Mouse (Mus musculus) CH12.LX (cell line): ENCODE results near the gene Nsd1. TPM values are rescaled to one million over a fixed set of nuclear protein-coding genes. Genes with fewer than 3 reads are reported as not detected.
A peak's percentile ranks its signal among the peaks of the same experiment; 100 is the strongest.

ENCODE experiments used
- DNase-seq: peaks from one replicate; pipeline ENCODE4 v3.0.0-alpha.2; 2013; ENCODE audit errors: extremely low read depth
- H3K27ac ChIP-seq: 2 replicates; pipeline ENCODE4 v1.5.1; 2012; ENCODE audit warnings: low read depth, mild to moderate bottlenecking, control low read depth, moderate library complexity; ENCODE audit not compliant: insufficient read depth
- H3K27me3 ChIP-seq: replicated peaks from 2 replicates; pipeline ENCODE3; 2012; ENCODE audit warnings: inconsistent platforms
- H3K36me3 ChIP-seq, 2 experiments: replicated peaks in 1 of 2; 2 replicates each; pipeline versions ENCODE3 to v1.6.1; 2012; ENCODE audit warnings: inconsistent platforms in 1 of 2, low read length in 1 of 2, mild to moderate bottlenecking in 1 of 2, mixed read lengths in 1 of 2, moderate library complexity in 1 of 2; ENCODE audit not compliant: control insufficient read depth in 1 of 2, insufficient read depth in 1 of 2
- H3K4me1 ChIP-seq, 2 experiments: 2 replicates each; pipeline ENCODE4 v1.6.1; 2012; ENCODE audit warnings: inconsistent platforms in 1 of 2, moderate library complexity in 1 of 2; ENCODE audit not compliant: insufficient read depth in 2 of 2, control insufficient read depth in 1 of 2
- H3K4me2 ChIP-seq: 2 replicates; pipeline ENCODE4 v1.6.1; 2012; ENCODE audit warnings: low read depth, mild to moderate bottlenecking, control low read depth; ENCODE audit not compliant: poor library complexity, insufficient read depth, severe bottlenecking
- H3K4me3 ChIP-seq, 3 experiments: fragments of 150-350 bp in 1 of 3; sonication (generic) in 1 of 3; replicated peaks in 1 of 3; 2 replicates each; pipeline versions ENCODE3 to v1.5.1; 2011 to 2012; ENCODE audit warnings: low read depth in 2 of 3, low read length in 2 of 3, mild to moderate bottlenecking in 2 of 3, moderate library complexity in 2 of 3, control low read depth in 1 of 3, improper control_type of control experiment in 1 of 3, inconsistent platforms in 1 of 3, mixed read lengths in 1 of 3; ENCODE audit not compliant: poor library complexity in 1 of 3
- H3K79me2 ChIP-seq: replicated peaks from 2 replicates; pipeline ENCODE4 v1.6.1; 2012; ENCODE audit warnings: mild to moderate bottlenecking, moderate library complexity; ENCODE audit not compliant: control insufficient read depth, poor library complexity, insufficient read depth, severe bottlenecking; ENCODE audit errors: extremely low read depth
- H3K9ac ChIP-seq: 2 replicates; pipeline ENCODE4 v1.6.1; 2012; ENCODE audit warnings: low read depth, mild to moderate bottlenecking, control low read depth, moderate library complexity; ENCODE audit not compliant: insufficient read depth
- H3K9me3 ChIP-seq: replicated peaks from 2 replicates; pipeline ENCODE3; 2012; ENCODE audit warnings: low read length, inconsistent platforms, mixed read lengths
- CHD1 ChIP-seq: IDR thresholded peaks from 2 replicates; pipeline ENCODE4 v1.6.1; 2012; ENCODE audit warnings: low read depth, low read length, improper control_type of control experiment, inconsistent platforms
- CHD2 ChIP-seq: IDR thresholded peaks from 2 replicates; pipeline ENCODE4 v1.6.1; 2011; ENCODE audit warnings: low read length, improper control_type of control experiment
- CTCF ChIP-seq, 2 experiments: IDR thresholded peaks in 1 of 2; conservative IDR thresholded peaks in 1 of 2; 2 replicates each; pipeline ENCODE4 v1.5.1; 2011 to 2012; ENCODE audit warnings: low read depth in 2 of 2, low read length in 2 of 2, improper control_type of control experiment in 1 of 2, inconsistent platforms in 1 of 2, mild to moderate bottlenecking in 1 of 2, moderate library complexity in 1 of 2
- ELF1 ChIP-seq: IDR thresholded peaks from 2 replicates; pipeline ENCODE4 v1.6.1; 2014; ENCODE audit warnings: low read depth, mild to moderate bottlenecking, inconsistent platforms, low read length, improper control_type of control experiment
- EP300 ChIP-seq: IDR thresholded peaks from 2 replicates; pipeline ENCODE4 v1.6.1; 2011; ENCODE audit warnings: low read length, improper control_type of control experiment
- ETS1 ChIP-seq: conservative IDR thresholded peaks from 2 replicates; pipeline ENCODE4 v1.6.1; 2012; ENCODE audit warnings: low read depth, mild to moderate bottlenecking, inconsistent platforms, low read length, improper control_type of control experiment, moderate library complexity
- IRF4 ChIP-seq: IDR thresholded peaks from 2 replicates; pipeline ENCODE4 v1.6.1; 2014; ENCODE audit warnings: low read depth, mild to moderate bottlenecking, inconsistent platforms, low read length, improper control_type of control experiment
- JUND ChIP-seq: conservative IDR thresholded peaks from 2 replicates; pipeline ENCODE4 v1.6.1; 2011; ENCODE audit warnings: low read depth, low read length, improper control_type of control experiment
- MAFK ChIP-seq: IDR thresholded peaks from 2 replicates; pipeline ENCODE4 v1.6.1; 2011; ENCODE audit warnings: low read length, improper control_type of control experiment; ENCODE audit not compliant: insufficient replicate concordance
- MEF2A ChIP-seq: IDR thresholded peaks from 2 replicates; pipeline ENCODE4 v1.6.1; 2014; ENCODE audit warnings: low read depth, mild to moderate bottlenecking, inconsistent platforms, low read length, improper control_type of control experiment, borderline replicate concordance
- MYC ChIP-seq: IDR thresholded peaks from 2 replicates; pipeline ENCODE4 v1.6.1; 2011; ENCODE audit warnings: low read depth, mild to moderate bottlenecking, improper control_type of control experiment, low read length
- NELFE ChIP-seq: IDR thresholded peaks from 2 replicates; pipeline ENCODE4 v1.6.1; 2011; ENCODE audit warnings: low read depth, low read length, improper control_type of control experiment
- SIN3A ChIP-seq: IDR thresholded peaks from 2 replicates; pipeline ENCODE4 v1.6.1; 2012; ENCODE audit warnings: low read length, improper control_type of control experiment, inconsistent platforms
- dilution Hi-C: fragments of 300-500 bp; cut with MboI; formaldehyde crosslinking; loops from 2 replicates; pipeline ENCODE4 v1.14.3; 2020; ENCODE audit warnings: low sequenced_read_pairs; ENCODE audit not compliant: extremely low pct_unique_long_range_greater_than_20kb, extremely low pct_ligation_motif_present
- in situ Hi-C: fragments of 300-500 bp; cut with MboI; formaldehyde crosslinking; loops from 3 replicates; pipeline ENCODE4 v1.14.3; 2019; ENCODE audit warnings: low sequenced_read_pairs, low pct_ligation_motif_present, low pct_unique_long_range_greater_than_20kb, mixed read lengths
- polyA plus RNA-seq: library from polyadenylated mRNA; unstranded; fragments of >175 nt; gene quantifications from 2 replicates; pipeline ENCODE4 v1.2.1, GENCODE M21; 2012; ENCODE audit warnings: low read depth; ENCODE audit not compliant: insufficient read length
- total RNA-seq, 2 experiments: library from RNA; depleted of rRNA; stranded (reverse); fragments of 300-350 nt in 1 of 2; fragments of >200 nt in 1 of 2; gene quantifications; 2 replicates each; pipeline ENCODE4 v1.2.3; 2012 to 2014

The Nsd1 gene
- total and polyA plus RNA-seq, 3 experiments: 11.8 to 13.8 (median 12.6) TPM

- dilution Hi-C loops: no loop called here
- 0 out of 2 replicates have a peak, but pooled peaks have one; percentile 11 for TF ChIP-seq MAFK
- TF ChIP-seq CTCF (conservative IDR thresholded peaks at IDR 0.05 in 1 of 2, IDR thresholded peaks at IDR 0.05 in 1 of 2; ENCODE audit: low read depth in 2 of 2, low read length in 2 of 2): no peak
- TF ChIP-seq EP300: peak; percentile 74
- TF ChIP-seq IRF4: peak; percentile 72
- no peak for TF ChIP-seq CHD1
- TF ChIP-seq MEF2A: peak; percentile 66
- TF ChIP-seq SIN3A: no peak
- Histone ChIP-seq H3K79me2 (peaks cover 28% of the 10 kb centered on the region), H3K27me3 (no peaks in the 10 kb centered on the region), H3K4me2 (no peak overlapping the region), H3K36me3 (peaks cover 16 to 63% of the 10 kb centered on the region in 2 experiments), H3K4me3 (no peak overlapping the region), H3K9ac (no peak overlapping the region; the same call in 1 of the 2 replicates), H3K27ac (peak overlapping the region; percentile 15; the same call in 1 of the 2 replicates), H3K9me3 (no peaks in the 10 kb centered on the region), H3K4me1 (peaks cover 3 to 51% of the 10 kb centered on the region in 2 experiments; a peak in 3 of 4 replicates)
- in situ Hi-C loops: no loop called here
- no peak for DNase-seq
Measured at GRCm38 (mm10) chr13:55318351-55318750, 108.8 kb downstream of the Nsd1 start.

- no peak within 1 kb of the TSS for H3K27ac ChIP-seq
- DNase-seq: no peak
- H3K9ac ChIP-seq: peak within 1 kb of the TSS; percentile 83
- peaks cover 36% of the 10 kb centered on the region for H3K79me2 ChIP-seq
- H3K4me3 ChIP-seq: peak within 1 kb of the TSS; percentile 90 to 99 (median 96)
- no peaks in the 10 kb centered on the region for H3K27me3 ChIP-seq
- TF ChIP-seq CTCF (conservative IDR thresholded peaks at IDR 0.05 in 1 of 2, IDR thresholded peaks at IDR 0.05 in 1 of 2; ENCODE audit: low read depth in 2 of 2, low read length in 2 of 2) (no peak), ETS1 (no peak), MYC (no peak), CHD2 (no peak), ELF1 (no peak), JUND (no peak), NELFE (no peak)
- H3K36me3 ChIP-seq: peaks cover 26 to 61% of the 10 kb centered on the region in 2 experiments
- no peaks in the 10 kb centered on the region for H3K9me3 ChIP-seq
- in situ Hi-C loops (no loop called here), dilution Hi-C loops (no loop called here)
- peak within 1 kb of the TSS; percentile 68 for H3K4me2 ChIP-seq
- H3K4me1 ChIP-seq: peaks cover 6 to 53% of the 10 kb centered on the region in 2 experiments; a peak in 3 of 4 replicates
Measured at GRCm38 (mm10) chr13:55319931-55320533, 110.5 kb downstream of the Nsd1 start, which contains the start of gene Prelid1. TSS of gene Prelid1 (plus strand) at chr13:55320500.
